Mouse (Mus musculus) small intestine, adult 2 months (tissue): ENCODE results near the gene Nupr1.

Experiments used
- CTCF ChIP-seq: fragments of 200-500 bp; IDR thresholded peaks from 2 replicates; pipeline ENCODE4 v1.5.1; 2012; ENCODE audit warnings: low read depth, mild to moderate bottlenecking, control low read depth, inconsistent platforms, low read length, moderate library complexity, mixed read lengths; ENCODE audit not compliant: insufficient replicate concordance, insufficient read length; ENCODE audit errors: extremely low read depth
- POLR2A ChIP-seq: fragments of 200-500 bp; IDR thresholded peaks from 2 replicates; pipeline ENCODE4 v1.6.1; 2012; ENCODE audit warnings: low read depth, mild to moderate bottlenecking, control low read depth, inconsistent platforms, low read length, moderate library complexity

DNA sequence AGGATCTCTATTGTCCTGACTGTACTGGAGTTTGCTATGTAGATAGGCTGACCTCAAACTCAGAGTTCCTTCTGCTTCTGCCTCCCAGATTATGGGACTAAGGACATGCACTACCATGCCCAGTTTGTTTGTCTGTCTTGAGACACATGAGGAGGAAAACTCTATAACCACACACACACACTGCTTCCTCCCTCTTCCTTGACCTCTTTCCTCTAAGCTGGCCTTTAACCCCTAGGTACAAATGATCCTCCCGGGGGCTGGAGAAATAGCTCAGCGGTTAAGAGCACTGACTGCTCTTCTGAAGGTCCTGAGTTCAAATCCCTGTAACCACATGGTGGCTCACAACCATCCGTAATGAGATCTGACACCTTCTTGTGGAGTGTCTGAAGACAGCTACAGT lies 13.7 kb upstream of the Nupr1 start:
- TF ChIP-seq CTCF (no peak), POLR2A (no peak)
